Mouse (Mus musculus) frontal cortex, postnatal 10 days (tissue): ENCODE measurements around the gene Spen.
"Not testable (repeated sequence)": the region's sequence is repeated elsewhere in the genome, so short reads cannot be mapped to it uniquely, and the experiment has no call there.

Experiments
- DNase-seq, 2 experiments: peaks; one replicate each; pipeline ENCODE4 v3.0.0; 2022; ENCODE audit warnings: low spot score in 2 of 2, mixed read lengths in 1 of 2

The Spen gene

GRCm38 (mm10) chr4:141559131-141559897 is 20.9 kb upstream of the Spen start:
- peak; percentile 52 to 54 for DNase-seq

GRCm38 (mm10) chr4:141558658-141559057 is 20.3 kb upstream of the Spen start:
- DNase-seq = no peak

GRCm38 (mm10) chr4:141556163-141556562 is 17.8 kb upstream of the Spen start:
- DNase-seq = not testable (repeated sequence)

GRCm38 (mm10) chr4:141554255-141554865 is 16.0 kb upstream of the Spen start:
- DNase-seq = not testable (repeated sequence)

- DNase-seq = no peak
Measured at GRCm38 (mm10) chr4:141552484-141552883, 14.1 kb upstream of the Spen start.

GRCm38 (mm10) chr4:141547299-141547698 is 8.9 kb upstream of the Spen start:
- DNase-seq = no peak

- peak; percentile 78 to 83 for DNase-seq
Measured at GRCm38 (mm10) chr4:141546334-141547200, 8.2 kb upstream of the Spen start.

GRCm38 (mm10) chr4:141545743-141546333 is 7.4 kb upstream of the Spen start:
- DNase-seq = peak; percentile 98 to 99

GRCm38 (mm10) chr4:141545071-141545742 is 6.8 kb upstream of the Spen start:
- DNase-seq = peak; percentile 59 to 63

- DNase-seq = no peak
Measured at GRCm38 (mm10) chr4:141544536-141544935, 6.1 kb upstream of the Spen start.

GRCm38 (mm10) chr4:141543593-141543992 is 5.2 kb upstream of the Spen start:
- DNase-seq = no peak

GRCm38 (mm10) chr4:141541851-141542250 is 3.5 kb upstream of the Spen start:
- no peak for DNase-seq

GRCm38 (mm10) chr4:141540844-141541243 is 2.4 kb upstream of the Spen start:
- no peak for DNase-seq

- no peak for DNase-seq
Measured at GRCm38 (mm10) chr4:141539213-141539767, 893 bp upstream of the Spen start.

- peak in 1 of 2 experiments; percentile 48 for DNase-seq
Measured at GRCm38 (mm10) chr4:141537706-141538407, 540 bp downstream of the Spen start.

- DNase-seq = no peak
Measured at GRCm38 (mm10) chr4:141537226-141537610, 1.2 kb downstream of the Spen start.

GRCm38 (mm10) chr4:141536291-141537225 is 1.8 kb downstream of the Spen start:
- DNase-seq = peak; percentile 74 to 87

- DNase-seq = peak in 1 of 2 experiments; percentile 36
Measured at GRCm38 (mm10) chr4:141534947-141535680, 3.3 kb downstream of the Spen start.
